Mouse (Mus musculus) midbrain, postnatal 0 days (tissue): Measurements from ENCODE around the gene Inpp4b. TPM values are rescaled to one million over a fixed set of nuclear protein-coding genes. Genes with fewer than 3 reads are reported as not detected.
"Not testable (repeated sequence)": the region's sequence is repeated elsewhere in the genome, so short reads cannot be mapped to it uniquely, and the experiment has no call there.

Experiments
- ATAC-seq: fragments of 200-750 bp; cut with Nextera tagmentation; 2 replicates; pipeline ENCODE4 v1.8.0; 2017; ENCODE audit warnings: moderate number of reproducible peaks, mild to moderate bottlenecking, moderate TSS enrichment, moderate library complexity; ENCODE audit not compliant: low FRiP score
- DNase-seq: peaks from one replicate; pipeline ENCODE4 v3.0.0-alpha.2; 2015; ENCODE audit warnings: low spot score
- H3K27ac ChIP-seq: fragments of 300-500 bp; sonication (generic); 2 replicates; pipeline ENCODE4 v1.5.1; 2014; ENCODE audit warnings: low read depth, mild to moderate bottlenecking, low read length, mixed read lengths
- H3K27me3 ChIP-seq: fragments of 300-500 bp; sonication (generic); 2 replicates; pipeline ENCODE4 v1.6.1; 2014; ENCODE audit warnings: low read length, control low read depth, mixed read lengths; ENCODE audit not compliant: insufficient read depth
- H3K36me3 ChIP-seq: fragments of 300-500 bp; sonication (generic); 2 replicates; pipeline ENCODE4 v1.6.1; 2014; ENCODE audit warnings: low read length, control low read depth, mixed read lengths; ENCODE audit not compliant: insufficient read depth
- H3K4me1 ChIP-seq: fragments of 300-500 bp; sonication (generic); 2 replicates; pipeline ENCODE4 v1.6.1; 2014; ENCODE audit warnings: mild to moderate bottlenecking, control low read depth, antibody characterized with exemption, low read length, mixed read lengths; ENCODE audit not compliant: insufficient read depth
- H3K4me2 ChIP-seq: fragments of 300-500 bp; sonication (generic); 2 replicates; pipeline ENCODE4 v1.6.1; 2014; ENCODE audit warnings: low read depth, mild to moderate bottlenecking, low read length, mixed read lengths; ENCODE audit not compliant: poor library complexity, severe bottlenecking
- H3K4me3 ChIP-seq: fragments of 300-500 bp; sonication (generic); 2 replicates; pipeline ENCODE4 v1.5.1; 2014; ENCODE audit warnings: low read depth, mild to moderate bottlenecking, low read length, moderate library complexity
- H3K9ac ChIP-seq: fragments of 300-500 bp; sonication (generic); replicated peaks from 2 replicates; pipeline ENCODE4 v1.6.1; 2014; ENCODE audit warnings: mild to moderate bottlenecking, low read length, moderate library complexity, mixed read lengths; ENCODE audit not compliant: poor library complexity, severe bottlenecking
- H3K9me3 ChIP-seq: fragments of 300-500 bp; sonication (generic); 2 replicates; pipeline ENCODE4 v1.6.1; 2016; ENCODE audit warnings: low read length, control low read depth
- CTCF ChIP-seq: IDR thresholded peaks from 2 replicates; pipeline ENCODE4 v1.5.1; 2016; ENCODE audit warnings: antibody characterized with exemption, mild to moderate bottlenecking
- WGBS: fragments of 180-500 bp; shearing (Covaris S2); extraction: QIAGEN DNeasy Blood & Tissue Kit; methylation state at CpG from one replicate; pipeline ENCODE4 v1.1.7; 2014; 5-methylcytosine and 5-hydroxymethylcytosine counted together
- polyA plus RNA-seq: library from polyadenylated mRNA; unstranded; fragments of >200 nt; fragmentation: Nextera tagmentation; extraction: Ambion mirVana; gene quantifications from 2 replicates; pipeline ENCODE4 v1.2.1, GENCODE M21; 2015
- total RNA-seq: library from RNA; depleted of rRNA; stranded (reverse); fragments of >200 nt; gene quantifications from 2 replicates; pipeline ENCODE4 v1.2.3, GENCODE M21; 2014

The Inpp4b gene
- total and polyA plus RNA-seq, 2 experiments from 2014 or later = 11.2 to 14.6 TPM

DNA sequence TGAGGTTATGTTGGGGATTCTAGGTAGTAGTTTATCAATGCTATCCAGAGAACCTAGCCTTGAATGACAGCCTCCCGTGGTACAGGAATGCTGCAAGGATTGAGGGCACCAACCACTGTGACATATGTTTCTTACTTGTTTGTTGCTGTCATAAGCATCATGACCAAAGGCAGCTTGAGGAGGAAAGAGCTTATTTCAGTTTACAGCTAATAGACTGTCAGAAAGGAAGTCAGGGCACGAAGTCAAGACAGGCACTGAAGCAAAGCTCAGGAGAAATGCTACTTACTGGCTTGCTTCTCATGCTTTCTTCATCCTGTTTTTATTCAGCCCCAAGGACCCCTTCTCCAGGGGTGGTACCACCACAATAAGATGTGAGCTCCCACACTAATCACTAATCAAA is 446.1 kb downstream of the Inpp4b start:
- Histone ChIP-seq H3K4me2 (no peak overlapping the region), H3K27ac (no peak overlapping the region), H3K36me3 (no peaks in the 10 kb centered on the region), H3K4me3 (no peak overlapping the region), H3K9ac (no peak overlapping the region), H3K9me3 (no peaks in the 10 kb centered on the region), H3K4me1 (no peaks in the 10 kb centered on the region), H3K27me3 (no peaks in the 10 kb centered on the region)
- ATAC-seq = no peak
- WGBS = 81% methylated on average over 2 of the region's 2 CpGs
- no peak for TF ChIP-seq CTCF
- no peak for DNase-seq

DNA sequence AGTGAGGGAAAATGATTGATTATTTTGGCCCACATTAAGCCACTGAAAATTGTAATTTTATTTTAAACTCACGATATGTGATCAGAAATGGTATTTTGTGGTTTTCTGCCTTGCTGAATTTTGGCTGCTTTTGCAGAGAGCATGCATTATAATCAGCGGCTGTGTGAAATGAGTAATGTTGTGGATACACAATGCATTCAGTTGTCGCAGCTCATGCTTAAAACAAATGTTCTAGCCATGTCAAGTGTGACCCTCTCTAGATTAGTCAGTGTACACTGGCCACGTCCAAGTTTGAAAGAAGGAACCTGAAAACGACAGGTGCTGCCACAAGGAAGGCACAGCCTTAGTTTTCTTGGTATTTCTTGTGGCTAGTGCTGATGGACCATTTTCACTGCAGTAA is 450.3 kb downstream of the Inpp4b start:
- WGBS = 73% methylated on average over 5 of the region's 5 CpGs
- Histone ChIP-seq H3K27me3 (no peaks in the 10 kb centered on the region), H3K9ac (no peak overlapping the region), H3K4me1 (no peaks in the 10 kb centered on the region), H3K36me3 (no peaks in the 10 kb centered on the region), H3K27ac (no peak overlapping the region), H3K4me3 (no peak overlapping the region), H3K4me2 (no peak overlapping the region), H3K9me3 (no peaks in the 10 kb centered on the region)
- TF ChIP-seq CTCF = no peak
- DNase-seq = no peak
- ATAC-seq = no peak

DNA sequence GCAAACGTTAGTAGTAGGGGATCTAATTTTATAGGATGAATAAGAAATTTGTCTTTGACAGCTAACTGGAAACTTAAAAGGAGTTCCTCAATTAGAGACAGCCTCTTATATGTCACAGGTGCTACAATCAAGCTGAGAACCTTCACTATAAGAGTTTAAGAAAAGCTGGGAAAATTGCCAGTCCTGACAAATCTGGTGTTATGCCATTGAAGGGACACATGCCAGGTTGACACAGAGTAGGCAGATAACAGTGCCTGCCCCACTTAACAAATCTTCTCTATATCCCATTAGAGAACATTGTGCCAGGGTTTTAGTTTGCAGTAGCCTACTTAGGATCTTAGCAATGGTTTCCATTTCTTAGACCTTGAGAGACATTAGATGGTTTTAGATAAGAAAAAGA is 456.1 kb downstream of the Inpp4b start:
- Histone ChIP-seq H3K4me3 (no peak overlapping the region), H3K4me2 (no peak overlapping the region), H3K9ac (no peak overlapping the region), H3K36me3 (no peaks in the 10 kb centered on the region), H3K27me3 (no peaks in the 10 kb centered on the region), H3K4me1 (no peaks in the 10 kb centered on the region), H3K27ac (no peak overlapping the region), H3K9me3 (no peaks in the 10 kb centered on the region)
- no peak for TF ChIP-seq CTCF
- 67% methylated on average over 1 of the region's 1 CpGs for WGBS
- ATAC-seq = no peak
- peak; percentile 14 for DNase-seq

DNA sequence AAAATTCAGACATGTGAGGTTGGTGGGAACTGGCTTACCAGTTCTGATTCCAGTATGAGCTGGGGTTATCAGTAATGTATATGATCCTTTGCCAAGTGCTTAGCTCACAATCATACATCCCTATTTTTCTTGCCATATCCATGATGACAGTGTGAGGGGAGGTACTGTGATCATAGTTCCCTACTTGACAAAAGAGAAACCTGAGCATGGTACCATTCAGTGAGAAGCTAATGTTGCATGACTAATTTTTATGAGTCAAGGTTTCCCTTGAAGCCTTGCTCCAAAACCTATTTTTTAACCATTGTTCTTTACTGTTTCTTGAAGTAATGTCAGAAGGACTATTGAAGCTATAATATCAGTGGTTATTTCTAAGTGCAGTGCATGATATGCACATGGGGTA is 458.4 kb downstream of the Inpp4b start:
- H3K27ac ChIP-seq = no peak overlapping the region
- no peak overlapping the region for H3K4me2 ChIP-seq
- H3K9me3 ChIP-seq = no peaks in the 10 kb centered on the region
- no peaks in the 10 kb centered on the region for H3K27me3 ChIP-seq
- H3K9ac ChIP-seq = no peak overlapping the region
- ATAC-seq (no peak), DNase-seq (no peak)
- TF ChIP-seq CTCF = no peak
- no peaks in the 10 kb centered on the region for H3K4me1 ChIP-seq
- no peak overlapping the region for H3K4me3 ChIP-seq
- H3K36me3 ChIP-seq = no peaks in the 10 kb centered on the region

DNA sequence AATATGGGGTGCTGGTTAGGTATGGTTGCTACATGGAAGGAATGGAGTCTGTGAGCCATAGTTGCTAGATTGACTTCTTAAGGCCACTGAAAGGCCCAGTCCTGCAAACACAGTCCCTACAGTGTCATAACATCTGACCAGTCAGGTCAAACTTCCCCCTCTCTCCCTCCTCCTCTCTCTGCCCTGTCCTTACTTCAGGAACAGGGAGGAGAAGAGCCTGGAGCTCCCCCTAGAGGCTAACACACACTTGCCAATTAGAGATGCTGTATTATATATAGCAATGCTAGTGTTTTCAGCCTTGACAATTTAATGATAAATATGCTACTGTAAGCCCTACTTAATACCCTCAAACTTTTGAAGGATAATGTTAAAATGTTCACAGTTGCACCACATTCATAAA is 464.4 kb downstream of the Inpp4b start:
- DNase-seq (peak; percentile 82), ATAC-seq (peak; percentile 60; the same call in 1 of the 2 replicates)
- Histone ChIP-seq H3K4me3 (no peak overlapping the region), H3K4me1 (no peaks in the 10 kb centered on the region), H3K27me3 (no peaks in the 10 kb centered on the region), H3K27ac (no peak overlapping the region), H3K9me3 (no peaks in the 10 kb centered on the region), H3K4me2 (no peak overlapping the region), H3K36me3 (no peaks in the 10 kb centered on the region), H3K9ac (no peak overlapping the region)
- peak; percentile 85 for TF ChIP-seq CTCF

DNA sequence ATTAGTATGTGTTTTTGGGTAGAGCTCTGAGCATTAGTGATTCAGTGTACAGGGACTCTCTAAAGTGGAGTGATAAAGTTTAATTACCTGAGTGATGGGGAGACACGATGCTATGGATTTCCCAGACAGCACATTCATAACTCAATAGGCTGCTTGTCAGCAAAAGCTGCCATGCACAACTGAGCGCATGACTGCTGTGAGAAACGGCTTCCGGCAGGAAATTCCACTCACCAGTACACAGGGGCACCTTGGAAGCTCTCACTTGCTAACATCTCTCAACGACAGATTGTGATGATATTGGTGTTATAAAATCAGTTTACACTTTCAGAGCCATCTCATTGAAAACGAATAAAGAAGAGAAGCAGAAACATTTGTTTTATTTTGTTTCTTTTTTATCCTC is 465.2 kb downstream of the Inpp4b start:
- Histone ChIP-seq H3K4me1 (no peaks in the 10 kb centered on the region), H3K27ac (no peak overlapping the region), H3K27me3 (no peaks in the 10 kb centered on the region), H3K9ac (no peak overlapping the region), H3K36me3 (no peaks in the 10 kb centered on the region), H3K9me3 (no peaks in the 10 kb centered on the region), H3K4me3 (no peak overlapping the region), H3K4me2 (no peak overlapping the region)
- TF ChIP-seq CTCF = no peak
- no peak for ATAC-seq
- peak; percentile 13 for DNase-seq
- 53% methylated on average over 6 of the region's 6 CpGs for WGBS

DNA sequence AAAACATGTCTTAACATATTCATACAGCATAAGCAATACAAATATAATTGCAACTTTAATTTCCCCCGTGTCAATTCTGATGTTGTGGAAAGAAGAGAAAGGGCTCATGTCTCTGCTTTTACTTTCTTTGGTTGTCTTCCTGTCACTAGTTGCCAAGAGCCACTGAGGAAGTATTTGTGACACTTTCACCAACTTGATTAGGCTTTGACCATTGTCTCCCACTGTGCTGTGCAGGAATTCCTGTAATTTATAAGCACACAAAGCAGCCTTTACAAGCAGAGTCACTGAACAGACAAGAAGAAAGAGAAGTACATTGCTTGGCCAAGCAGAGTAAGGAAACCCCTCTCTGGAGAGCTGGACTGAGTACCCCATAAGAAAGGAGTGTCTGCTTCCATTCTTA is 466.1 kb downstream of the Inpp4b start:
- DNase-seq (no peak), ATAC-seq (no peak)
- Histone ChIP-seq H3K4me3 (no peak overlapping the region), H3K36me3 (no peaks in the 10 kb centered on the region), H3K27ac (no peak overlapping the region), H3K4me1 (no peaks in the 10 kb centered on the region), H3K9me3 (no peaks in the 10 kb centered on the region), H3K4me2 (no peak overlapping the region), H3K27me3 (no peaks in the 10 kb centered on the region), H3K9ac (no peak overlapping the region)
- no peak for TF ChIP-seq CTCF
- 77% methylated on average over 1 of the region's 1 CpGs for WGBS

DNA sequence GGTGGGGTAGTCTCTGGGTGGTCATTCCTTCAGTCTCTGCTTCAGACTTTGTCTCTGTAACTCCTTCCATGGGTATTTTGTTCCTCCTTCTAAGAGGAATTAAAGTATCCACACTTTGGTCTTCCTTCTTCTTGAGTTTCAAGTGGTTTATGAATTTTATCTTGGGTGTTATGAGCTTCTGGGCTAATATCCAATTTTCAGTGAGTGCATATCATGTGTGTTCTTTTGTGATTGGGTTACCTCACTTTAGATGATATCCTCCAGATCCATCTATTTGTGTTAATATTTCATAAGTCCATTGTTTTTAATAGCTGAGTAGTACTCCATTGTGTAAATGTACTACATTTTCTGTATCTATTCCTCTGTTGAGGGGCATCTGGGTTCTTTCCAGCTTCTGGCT is 467.1 kb downstream of the Inpp4b start:
- not testable (repeated sequence) for H3K36me3 ChIP-seq, H3K4me3 ChIP-seq

More for the DNA sequence above, 467.1 kb downstream of the Inpp4b start:
- not testable (repeated sequence) for DNase-seq, H3K4me2 ChIP-seq, H3K9me3 ChIP-seq, H3K27me3 ChIP-seq, ATAC-seq, H3K4me1 ChIP-seq, H3K9ac ChIP-seq, H3K27ac ChIP-seq
